Mouse (Mus musculus): ENCODE measurements around the gene Mcrip1. TPM values are rescaled to one million over a fixed set of nuclear protein-coding genes. Genes with fewer than 3 reads are reported as not detected.
A peak's percentile ranks its signal among the peaks of the same experiment; 100 is the strongest.

The Mcrip1 gene
- polyA plus RNA-seq, 1 experiment from 2014 or later, result 171 TPM

GRCm38 (mm10) chr11:120493351-120493750 lies 56.2 kb downstream of the Mcrip1 start:
- peak overlapping the region; percentile 89 for H3K27ac ChIP-seq (ENCODE audit: low read length)
- H3K4me3 ChIP-seq (replicated peaks; ENCODE audit: low read length), result peak overlapping the region; percentile 96
- H3K27me3 ChIP-seq (ENCODE audit: control insufficient read depth, insufficient read depth, low read length), result no peaks in the 10 kb centered on the region
- H3K36me3 ChIP-seq (ENCODE audit: control insufficient read depth, insufficient read depth, low read length), result peaks cover 12% of the 10 kb centered on the region
- H3K4me1 ChIP-seq (ENCODE audit: control insufficient read depth, insufficient read depth, low read length), result peaks cover 27% of the 10 kb centered on the region
- H3K4me2 ChIP-seq (ENCODE audit: low read depth, low read length), result peak overlapping the region; percentile 89
- H3K9me3 ChIP-seq (replicated peaks; ENCODE audit: control insufficient read depth, low read length), result no peaks in the 10 kb centered on the region
- 47% methylated on average over 3 of the region's 3 CpGs for WGBS
- peak overlapping the region; percentile 88 for H3K9ac ChIP-seq (ENCODE audit: low read length)
- ATAC-seq (ENCODE audit: insufficient read depth, low FRiP score), result no peak

Other genes starting within 250 kb of the Mcrip1 start
- gene Actg1, start 201.2 kb downstream of the Mcrip1 start, polyA plus RNA-seq (2015; fragmentation: Nextera tagmentation; extraction: Ambion mirVana), result 2,700 and 3,060 TPM in 2 replicates
- gene Fscn2, start 188.2 kb downstream of the Mcrip1 start, polyA plus RNA-seq (2015; fragmentation: Nextera tagmentation; extraction: Ambion mirVana), result 0.44 and 0.80 TPM in 2 replicates
- gene Faap100, start 171.0 kb downstream of the Mcrip1 start, polyA plus RNA-seq (2015; fragmentation: Nextera tagmentation; extraction: Ambion mirVana), result 34.5 and 36.1 TPM in 2 replicates
- gene Nploc4, start 112.0 kb downstream of the Mcrip1 start, polyA plus RNA-seq (2015; fragmentation: Nextera tagmentation; extraction: Ambion mirVana), result 22.8 and 23.5 TPM in 2 replicates
- not detected in 2 replicates for gene Tspan10, start 107.1 kb downstream of the Mcrip1 start, polyA plus RNA-seq (2015; fragmentation: Nextera tagmentation; extraction: Ambion mirVana)
- 0.30 and 0.57 TPM in 2 replicates for gene Pde6g, start 96.2 kb downstream of the Mcrip1 start, polyA plus RNA-seq (2015; fragmentation: Nextera tagmentation; extraction: Ambion mirVana)
- gene Oxld1, start 91.7 kb downstream of the Mcrip1 start, polyA plus RNA-seq (2015; fragmentation: Nextera tagmentation; extraction: Ambion mirVana), result 14.0 TPM in 2 replicates
- gene Ccdc137, start 91.6 kb downstream of the Mcrip1 start, polyA plus RNA-seq (2015; fragmentation: Nextera tagmentation; extraction: Ambion mirVana), result 28.9 and 33.7 TPM in 2 replicates
- gene Arl16, start 82.1 kb downstream of the Mcrip1 start, polyA plus RNA-seq (2015; fragmentation: Nextera tagmentation; extraction: Ambion mirVana), result 35.6 and 38.1 TPM in 2 replicates
- 140 and 145 TPM in 2 replicates for gene Mrpl12, start 65.1 kb downstream of the Mcrip1 start, polyA plus RNA-seq (2015; fragmentation: Nextera tagmentation; extraction: Ambion mirVana)
- 73.9 and 75.8 TPM in 2 replicates for gene Slc25a10, start 57.9 kb downstream of the Mcrip1 start, polyA plus RNA-seq (2015; fragmentation: Nextera tagmentation; extraction: Ambion mirVana)
- 2.2 and 3.0 TPM in 2 replicates for gene Gcgr, start 19.0 kb downstream of the Mcrip1 start, polyA plus RNA-seq (2015; fragmentation: Nextera tagmentation; extraction: Ambion mirVana)
- gene Ppp1r27, start 1.4 kb upstream of the Mcrip1 start, polyA plus RNA-seq (2015; fragmentation: Nextera tagmentation; extraction: Ambion mirVana), result 2.9 TPM in 1 of 2 replicates, not detected in the other
- gene P4hb, start 23.5 kb upstream of the Mcrip1 start, polyA plus RNA-seq (2015; fragmentation: Nextera tagmentation; extraction: Ambion mirVana), result 1,026 and 1,183 TPM in 2 replicates
- 543 and 584 TPM in 2 replicates for gene Arhgdia, start 31.9 kb upstream of the Mcrip1 start, polyA plus RNA-seq (2015; fragmentation: Nextera tagmentation; extraction: Ambion mirVana)
- 37.0 and 55.5 TPM in 2 replicates for gene Alyref, start 48.6 kb upstream of the Mcrip1 start, polyA plus RNA-seq (2015; fragmentation: Nextera tagmentation; extraction: Ambion mirVana)
- gene Anapc11, start 48.7 kb upstream of the Mcrip1 start, polyA plus RNA-seq (2015; fragmentation: Nextera tagmentation; extraction: Ambion mirVana), result 176 and 181 TPM in 2 replicates
- 14.9 and 19.1 TPM in 2 replicates for gene Npb, start 58.8 kb upstream of the Mcrip1 start, polyA plus RNA-seq (2015; fragmentation: Nextera tagmentation; extraction: Ambion mirVana)
- gene Pcyt2, start 68.2 kb upstream of the Mcrip1 start, polyA plus RNA-seq (2015; fragmentation: Nextera tagmentation; extraction: Ambion mirVana), result 185 and 197 TPM in 2 replicates
- 36.6 and 37.7 TPM in 2 replicates for gene Sirt7, start 75.5 kb upstream of the Mcrip1 start, polyA plus RNA-seq (2015; fragmentation: Nextera tagmentation; extraction: Ambion mirVana)
- gene Mafg, start 83.9 kb upstream of the Mcrip1 start, polyA plus RNA-seq (2015; fragmentation: Nextera tagmentation; extraction: Ambion mirVana), result 19.5 and 22.1 TPM in 2 replicates
- 37.8 and 38.0 TPM in 2 replicates for gene Pycr1, start 94.0 kb upstream of the Mcrip1 start, polyA plus RNA-seq (2015; fragmentation: Nextera tagmentation; extraction: Ambion mirVana)
- gene Myadml2, start 98.4 kb upstream of the Mcrip1 start, polyA plus RNA-seq (2015; fragmentation: Nextera tagmentation; extraction: Ambion mirVana), result 1.4 TPM in 1 of 2 replicates, not detected in the other
- gene Notum, start 111.4 kb upstream of the Mcrip1 start, polyA plus RNA-seq (2015; fragmentation: Nextera tagmentation; extraction: Ambion mirVana), result 2.1 and 2.5 TPM in 2 replicates
- gene Aspscr1, start 123.2 kb upstream of the Mcrip1 start, polyA plus RNA-seq (2015; fragmentation: Nextera tagmentation; extraction: Ambion mirVana), result 102 and 104 TPM in 2 replicates
- gene Cenpx, start 164.0 kb upstream of the Mcrip1 start, polyA plus RNA-seq (2015; fragmentation: Nextera tagmentation; extraction: Ambion mirVana), result 138 and 153 TPM in 2 replicates
- 59.1 and 62.9 TPM in 2 replicates for gene Lrrc45, start 164.2 kb upstream of the Mcrip1 start, polyA plus RNA-seq (2015; fragmentation: Nextera tagmentation; extraction: Ambion mirVana)
- 34.6 and 35.3 TPM in 2 replicates for gene Rac3, start 171.7 kb upstream of the Mcrip1 start, polyA plus RNA-seq (2015; fragmentation: Nextera tagmentation; extraction: Ambion mirVana)
- gene Dcxr, start 177.6 kb upstream of the Mcrip1 start, polyA plus RNA-seq (2015; fragmentation: Nextera tagmentation; extraction: Ambion mirVana), result 43.0 and 46.0 TPM in 2 replicates
- gene Cbr2, start 182.4 kb upstream of the Mcrip1 start, polyA plus RNA-seq (2015; fragmentation: Nextera tagmentation; extraction: Ambion mirVana), result 112 and 150 TPM in 2 replicates
- 3.9 and 8.1 TPM in 2 replicates for gene Hmga1b, start 213.1 kb upstream of the Mcrip1 start, polyA plus RNA-seq (2015; fragmentation: Nextera tagmentation; extraction: Ambion mirVana)
- gene Rfng, start 234.5 kb upstream of the Mcrip1 start, polyA plus RNA-seq (2015; fragmentation: Nextera tagmentation; extraction: Ambion mirVana), result 41.1 and 43.8 TPM in 2 replicates
- gene Gps1, start 234.5 kb upstream of the Mcrip1 start, polyA plus RNA-seq (2015; fragmentation: Nextera tagmentation; extraction: Ambion mirVana), result 166 and 167 TPM in 2 replicates
- gene Dus1l, start 246.7 kb upstream of the Mcrip1 start, polyA plus RNA-seq (2015; fragmentation: Nextera tagmentation; extraction: Ambion mirVana), result 60.6 and 69.3 TPM in 2 replicates